Mouse (Mus musculus): ENCODE results near the gene Gm20431. TPM values are rescaled to one million over a fixed set of nuclear protein-coding genes. Genes with fewer than 3 reads are reported as not detected.

Gene Gm20431
- total RNA-seq, 1 experiment, result 21.9 TPM

- H3K27ac ChIP-seq (ENCODE audit: insufficient read depth, low read depth, low read length, poor library complexity, severe bottlenecking), result no peak overlapping the region
- H3K4me1 ChIP-seq (ENCODE audit: control insufficient read depth in 2 of 2, insufficient read depth in 2 of 2, low read length in 2 of 2, poor library complexity in 1 of 2), result peaks cover 8 to 23% of the 10 kb centered on the region in 2 experiments; a peak in 3 of 4 replicates
Measured at GRCm38 (mm10) chr2:167628872-167629271, 32.4 kb downstream of the Gm20431 start.

GRCm38 (mm10) chr2:167627019-167627418 lies 34.3 kb downstream of the Gm20431 start:
- H3K4me1 ChIP-seq (ENCODE audit: control insufficient read depth in 2 of 2, insufficient read depth in 2 of 2, low read length in 2 of 2, poor library complexity in 1 of 2), result peaks cover 3 to 21% of the 10 kb centered on the region in 2 experiments; a peak in 2 of 4 replicates
- in situ Hi-C loops (cut with MboI; ENCODE audit: low sequenced_read_pairs in 2 of 2, unreplicated experiment in 2 of 2), result no loop called here
- H3K9ac ChIP-seq (ENCODE audit: insufficient read depth, low read depth, low read length, poor library complexity, severe bottlenecking), result peak overlapping the region; percentile 14; the same call in 1 of the 2 replicates

More at GRCm38 (mm10) chr2:167628872-167629271, 32.4 kb downstream of the Gm20431 start:
- H3K36me3 ChIP-seq (ENCODE audit: control insufficient read depth, insufficient read depth, low read length, poor library complexity, severe bottlenecking), result peaks cover 22% of the 10 kb centered on the region; the same call in 1 of the 2 replicates
- DNase-seq (ENCODE audit: low read depth, low spot score), result no peak
- H3K9ac ChIP-seq (ENCODE audit: insufficient read depth, low read depth, low read length, poor library complexity, severe bottlenecking), result no peak overlapping the region
- no peaks in the 10 kb centered on the region for H3K9me3 ChIP-seq (ENCODE audit: control insufficient read depth, insufficient read depth, low read depth, low read length)
- no peak overlapping the region for H3K4me3 ChIP-seq (ENCODE audit: insufficient read depth in 1 of 2, low read depth in 1 of 2, low read length in 2 of 2, poor library complexity in 1 of 2, severe bottlenecking in 1 of 2)
- in situ Hi-C loops (cut with MboI; ENCODE audit: low sequenced_read_pairs in 2 of 2, unreplicated experiment in 2 of 2), result no loop called here
- TF ChIP-seq ZC3H11A (IDR thresholded peaks at IDR 0.05; ENCODE audit: borderline replicate concordance, low read depth, low read length) (no peak), HCFC1 (IDR thresholded peaks at IDR 0.05; ENCODE audit: borderline replicate concordance, insufficient read depth, low read length) (no peak), ZNF384 (IDR thresholded peaks at IDR 0.05; ENCODE audit: low read depth, low read length) (no peak), MAFK (IDR thresholded peaks at IDR 0.05; ENCODE audit: insufficient read depth, low read depth, low read length) (no peak), CHD2 (IDR thresholded peaks at IDR 0.05; ENCODE audit: low read depth, low read length) (no peak)

GRCm38 (mm10) chr2:167625670-167626069 lies 35.6 kb downstream of the Gm20431 start:
- Histone ChIP-seq H3K36me3 (ENCODE audit: control insufficient read depth, insufficient read depth, low read length, poor library complexity, severe bottlenecking) (peaks cover 35% of the 10 kb centered on the region; the same call in 1 of the 2 replicates), H3K4me1 (ENCODE audit: control insufficient read depth in 2 of 2, insufficient read depth in 2 of 2, low read length in 2 of 2, poor library complexity in 1 of 2) (peaks cover 3 to 32% of the 10 kb centered on the region in 2 experiments; a peak in 2 of 4 replicates)
- in situ Hi-C loops (cut with MboI; ENCODE audit: low sequenced_read_pairs in 2 of 2, unreplicated experiment in 2 of 2), result no loop called here

More at GRCm38 (mm10) chr2:167627019-167627418, 34.3 kb downstream of the Gm20431 start:
- no peak overlapping the region for H3K4me3 ChIP-seq (ENCODE audit: insufficient read depth in 1 of 2, low read depth in 1 of 2, low read length in 2 of 2, poor library complexity in 1 of 2, severe bottlenecking in 1 of 2)
- TF ChIP-seq HCFC1 (IDR thresholded peaks at IDR 0.05; ENCODE audit: borderline replicate concordance, insufficient read depth, low read length) (no peak), ZC3H11A (IDR thresholded peaks at IDR 0.05; ENCODE audit: borderline replicate concordance, low read depth, low read length) (no peak), MAFK (IDR thresholded peaks at IDR 0.05; ENCODE audit: insufficient read depth, low read depth, low read length) (no peak), CHD2 (IDR thresholded peaks at IDR 0.05; ENCODE audit: low read depth, low read length) (no peak), ZNF384 (IDR thresholded peaks at IDR 0.05; ENCODE audit: low read depth, low read length) (no peak)
- DNase-seq (ENCODE audit: low read depth, low spot score), result no peak
- H3K27ac ChIP-seq (ENCODE audit: insufficient read depth, low read depth, low read length, poor library complexity, severe bottlenecking), result no peak overlapping the region
- peaks cover 28% of the 10 kb centered on the region; the same call in 1 of the 2 replicates for H3K36me3 ChIP-seq (ENCODE audit: control insufficient read depth, insufficient read depth, low read length, poor library complexity, severe bottlenecking)
- no peaks in the 10 kb centered on the region for H3K9me3 ChIP-seq (ENCODE audit: control insufficient read depth, insufficient read depth, low read depth, low read length)

DNA sequence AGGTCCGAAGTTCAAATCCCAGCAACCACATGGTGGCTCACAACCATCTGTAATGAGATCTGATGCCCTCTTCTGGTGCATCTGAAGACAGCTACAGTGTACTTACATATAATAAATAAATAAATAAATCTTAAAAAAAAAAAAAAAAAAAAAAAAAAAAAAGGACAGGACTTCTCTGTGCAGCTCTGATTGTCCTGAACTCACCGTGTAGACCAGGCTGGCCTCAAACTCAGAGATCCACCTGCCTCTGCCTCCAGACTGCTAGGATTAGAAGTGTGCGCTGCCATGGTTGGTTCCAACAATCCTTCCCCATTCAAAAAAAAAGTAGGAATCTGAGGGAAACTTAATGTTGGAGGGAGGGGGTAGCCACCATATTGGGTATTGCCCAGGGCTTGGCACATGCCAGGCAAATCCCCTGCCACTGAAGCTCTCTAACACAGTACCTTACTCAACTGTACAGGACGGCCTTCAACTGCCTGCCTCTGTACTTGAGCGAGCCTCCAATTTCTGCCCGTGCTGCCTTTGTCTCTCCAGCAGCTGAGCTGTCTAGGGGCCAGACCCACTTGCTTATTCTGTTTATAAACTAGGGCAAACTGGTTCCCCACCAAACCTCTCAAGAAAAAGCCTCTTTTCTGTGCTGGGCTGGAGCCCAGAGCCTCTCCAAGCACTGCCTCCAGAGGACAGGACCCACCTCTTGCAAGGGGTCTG lies 36.8 kb downstream of the Gm20431 start:
- H3K4me1 ChIP-seq (ENCODE audit: control insufficient read depth in 2 of 2, insufficient read depth in 2 of 2, low read length in 2 of 2, poor library complexity in 1 of 2), result peaks cover 0 to 28% of the 10 kb centered on the region in 2 experiments; a peak in 2 of 4 replicates
- TF ChIP-seq ZC3H11A (IDR thresholded peaks at IDR 0.05; ENCODE audit: borderline replicate concordance, low read depth, low read length) (no peak), ZNF384 (IDR thresholded peaks at IDR 0.05; ENCODE audit: low read depth, low read length) (peak; percentile 81)
- no peak overlapping the region for H3K27ac ChIP-seq (ENCODE audit: insufficient read depth, low read depth, low read length, poor library complexity, severe bottlenecking)
- no peaks in the 10 kb centered on the region for H3K9me3 ChIP-seq (ENCODE audit: control insufficient read depth, insufficient read depth, low read depth, low read length)
- H3K36me3 ChIP-seq (ENCODE audit: control insufficient read depth, insufficient read depth, low read length, poor library complexity, severe bottlenecking), result peaks cover 35% of the 10 kb centered on the region; the same call in 1 of the 2 replicates
- DNase-seq (ENCODE audit: low read depth, low spot score), result no peak
- H3K4me3 ChIP-seq (ENCODE audit: insufficient read depth in 1 of 2, low read depth in 1 of 2, low read length in 2 of 2, poor library complexity in 1 of 2, severe bottlenecking in 1 of 2), result no peak overlapping the region
- H3K9ac ChIP-seq (ENCODE audit: insufficient read depth, low read depth, low read length, poor library complexity, severe bottlenecking), result no peak overlapping the region
- in situ Hi-C loops (cut with MboI; ENCODE audit: low sequenced_read_pairs in 2 of 2, unreplicated experiment in 2 of 2), result no loop called here

More at GRCm38 (mm10) chr2:167625670-167626069, 35.6 kb downstream of the Gm20431 start:
- H3K9ac ChIP-seq (ENCODE audit: insufficient read depth, low read depth, low read length, poor library complexity, severe bottlenecking), result no peak overlapping the region
- no peak overlapping the region for H3K4me3 ChIP-seq (ENCODE audit: insufficient read depth in 1 of 2, low read depth in 1 of 2, low read length in 2 of 2, poor library complexity in 1 of 2, severe bottlenecking in 1 of 2)
- no peak overlapping the region for H3K27ac ChIP-seq (ENCODE audit: insufficient read depth, low read depth, low read length, poor library complexity, severe bottlenecking)
- no peaks in the 10 kb centered on the region for H3K9me3 ChIP-seq (ENCODE audit: control insufficient read depth, insufficient read depth, low read depth, low read length)
- TF ChIP-seq HCFC1 (IDR thresholded peaks at IDR 0.05; ENCODE audit: borderline replicate concordance, insufficient read depth, low read length) (no peak), MAFK (IDR thresholded peaks at IDR 0.05; ENCODE audit: insufficient read depth, low read depth, low read length) (no peak), ZC3H11A (IDR thresholded peaks at IDR 0.05; ENCODE audit: borderline replicate concordance, low read depth, low read length) (no peak), ZNF384 (IDR thresholded peaks at IDR 0.05; ENCODE audit: low read depth, low read length) (no peak), CHD2 (IDR thresholded peaks at IDR 0.05; ENCODE audit: low read depth, low read length) (no peak)
- DNase-seq (ENCODE audit: low read depth, low spot score), result no peak

All from ES-E14 (cell line).